Mouse (Mus musculus): ENCODE data around the gene Adra1d.

Adra1d gene

GRCm38 (mm10) chr2:131561891-131562585 lies at the start of gene Adra1d:
Adra1d (minus strand) TSS chr2:131562283.
- DNase-seq = peak; percentile 27

DNA sequence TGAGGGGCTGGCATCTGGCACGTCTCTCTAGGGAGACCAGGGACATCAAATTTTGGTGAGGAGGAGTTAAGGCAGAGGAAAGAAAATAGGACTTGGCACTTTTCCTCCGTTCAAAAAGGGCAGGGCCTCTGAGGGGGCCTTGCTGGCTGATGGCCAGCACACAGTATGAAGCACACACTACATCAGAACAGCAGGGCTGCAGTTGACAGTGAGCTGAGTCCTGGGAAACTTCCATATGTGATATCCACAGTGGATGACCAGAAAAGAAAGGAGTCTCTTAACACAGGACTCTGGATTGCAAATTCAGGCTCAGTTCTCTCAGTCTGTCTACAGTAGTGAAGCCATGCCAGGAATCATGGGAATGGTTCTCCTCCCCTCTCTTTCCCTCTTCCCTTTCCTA lies 39.8 kb upstream of the Adra1d start:
- no peak for DNase-seq

DNA sequence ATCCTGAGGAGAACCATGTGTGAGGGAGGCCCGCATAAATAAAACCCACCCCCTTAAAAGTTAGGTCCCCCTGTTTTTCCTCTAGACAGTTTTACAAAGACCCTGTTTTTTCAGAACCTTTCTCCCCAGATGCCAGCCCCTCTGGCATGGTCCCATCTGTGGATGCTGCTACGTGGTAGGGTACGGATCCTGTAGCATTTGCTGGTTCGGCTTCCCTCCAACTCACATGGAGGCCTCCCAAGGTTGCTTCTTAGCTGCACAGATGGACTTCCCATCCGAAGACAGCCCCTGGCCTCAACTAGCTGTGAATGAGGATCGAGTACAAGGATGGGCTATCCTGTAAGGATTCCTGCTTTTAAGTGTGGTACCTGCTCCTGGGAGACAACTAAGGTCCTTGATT lies 32.8 kb upstream of the Adra1d start:
- no peak for DNase-seq

DNA sequence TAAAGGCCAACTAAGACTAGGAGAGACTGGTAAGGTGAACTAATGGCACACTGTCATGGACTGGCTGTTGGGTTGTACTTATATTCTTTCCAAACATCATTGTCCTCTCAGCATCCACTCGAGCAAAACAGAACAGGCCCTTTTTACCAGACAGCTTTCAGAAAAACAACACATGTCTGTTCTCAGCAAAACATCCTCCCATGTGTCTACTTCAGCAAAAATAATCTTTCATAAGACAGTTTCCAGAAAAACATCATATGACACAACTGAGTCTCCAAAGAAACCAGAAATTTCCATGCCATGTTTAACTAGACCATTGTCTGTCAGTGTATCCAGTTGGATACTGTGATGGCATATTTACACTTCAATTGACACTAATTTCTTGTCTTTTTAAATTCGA lies 25.4 kb upstream of the Adra1d start:
- DNase-seq = no peak

- no peak for DNase-seq
Measured at GRCm38 (mm10) chr2:131581506-131581905, 19.4 kb upstream of the Adra1d start.

DNA sequence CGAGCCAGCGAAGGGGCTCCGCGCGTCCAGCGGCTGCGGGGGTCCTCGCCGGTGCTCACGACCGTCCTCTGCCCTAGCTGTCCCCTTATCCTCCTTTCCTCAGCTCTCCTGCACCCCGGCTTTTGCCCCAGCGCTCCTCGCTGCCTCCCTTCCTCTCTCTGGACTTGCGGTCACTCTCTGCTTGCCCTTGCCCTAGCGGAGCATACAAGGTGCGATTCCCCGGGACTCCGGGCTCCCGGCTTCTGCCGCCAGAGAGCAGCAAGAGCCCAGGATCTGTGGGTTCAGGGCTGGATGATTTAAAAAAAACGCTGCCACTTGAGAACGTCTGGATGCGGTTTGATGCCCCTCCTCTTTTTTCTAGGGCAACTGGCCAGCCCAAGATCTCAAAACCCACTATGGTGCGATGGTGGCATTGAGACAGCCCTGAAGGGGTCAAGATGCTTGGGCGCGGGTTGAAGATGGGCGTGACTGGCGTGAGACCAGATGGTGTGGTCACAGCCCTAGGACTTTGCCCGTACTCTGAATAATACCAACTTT lies 571 bp upstream of the Adra1d start:
- peak; percentile 65 for DNase-seq

DNA sequence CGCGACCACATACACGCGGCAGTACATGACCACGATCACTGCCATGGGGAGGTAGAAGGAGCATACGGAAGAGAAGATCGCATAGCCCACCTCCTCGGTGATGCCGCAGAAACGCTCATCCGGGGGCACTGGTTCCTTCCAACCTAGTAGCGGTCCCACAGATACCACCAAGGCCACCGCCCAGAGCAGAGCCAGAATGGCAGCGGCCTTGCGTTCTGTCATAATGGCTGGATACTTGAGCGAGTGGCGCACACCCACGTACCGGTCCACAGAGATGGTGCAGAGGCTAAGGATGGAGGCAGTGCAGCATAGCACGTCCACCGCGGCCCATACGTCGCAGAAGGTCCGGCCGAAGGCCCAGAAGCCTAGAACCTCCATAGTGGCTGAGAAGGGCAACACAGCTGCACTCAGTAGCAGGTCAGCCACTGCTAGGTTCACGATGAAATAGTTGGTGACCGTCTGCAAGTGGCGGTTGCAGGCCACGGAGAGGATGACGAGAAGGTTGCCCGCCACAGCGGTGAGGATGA lies 676 bp downstream of the Adra1d start:
- DNase-seq = no peak

DNA sequence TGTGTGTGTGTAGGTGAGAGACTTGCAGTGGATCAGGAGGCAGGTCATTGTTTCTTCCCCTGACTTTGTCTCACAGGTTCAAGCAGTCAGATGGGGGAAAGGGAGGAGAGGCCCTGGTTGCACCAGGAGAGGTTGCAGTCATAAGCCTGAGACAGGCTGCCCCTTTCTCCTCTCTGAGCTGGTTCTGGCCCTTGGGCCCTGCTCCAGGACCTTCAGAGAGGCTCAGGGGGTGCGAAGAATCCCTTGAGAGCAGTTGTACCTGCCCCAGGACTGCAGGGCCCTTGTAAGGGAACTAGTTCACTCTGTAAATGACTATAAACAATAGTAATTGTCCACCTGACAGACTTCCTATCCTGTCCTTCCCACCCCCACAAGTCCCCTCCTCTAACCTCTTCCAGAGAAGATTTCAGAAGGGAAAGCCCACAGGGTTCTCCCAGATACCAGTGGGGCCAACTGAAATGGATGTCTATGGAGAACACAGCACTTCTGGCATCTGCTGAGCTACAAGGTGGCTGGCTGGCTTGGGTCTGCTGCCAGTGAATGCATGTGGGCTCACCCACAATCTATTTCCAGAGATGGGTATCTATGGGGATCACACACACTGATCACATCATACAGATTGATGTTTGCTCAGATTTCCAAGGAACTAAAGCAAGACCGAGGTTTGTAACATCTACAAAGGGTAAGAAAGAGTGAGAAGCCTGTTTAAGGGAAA lies 1.7 kb downstream of the Adra1d start:
- no peak for DNase-seq

- no peak for DNase-seq
Measured at GRCm38 (mm10) chr2:131557896-131558295, 4.2 kb downstream of the Adra1d start.

- no peak for DNase-seq
Measured at GRCm38 (mm10) chr2:131552736-131553400, 9.2 kb downstream of the Adra1d start.

DNA sequence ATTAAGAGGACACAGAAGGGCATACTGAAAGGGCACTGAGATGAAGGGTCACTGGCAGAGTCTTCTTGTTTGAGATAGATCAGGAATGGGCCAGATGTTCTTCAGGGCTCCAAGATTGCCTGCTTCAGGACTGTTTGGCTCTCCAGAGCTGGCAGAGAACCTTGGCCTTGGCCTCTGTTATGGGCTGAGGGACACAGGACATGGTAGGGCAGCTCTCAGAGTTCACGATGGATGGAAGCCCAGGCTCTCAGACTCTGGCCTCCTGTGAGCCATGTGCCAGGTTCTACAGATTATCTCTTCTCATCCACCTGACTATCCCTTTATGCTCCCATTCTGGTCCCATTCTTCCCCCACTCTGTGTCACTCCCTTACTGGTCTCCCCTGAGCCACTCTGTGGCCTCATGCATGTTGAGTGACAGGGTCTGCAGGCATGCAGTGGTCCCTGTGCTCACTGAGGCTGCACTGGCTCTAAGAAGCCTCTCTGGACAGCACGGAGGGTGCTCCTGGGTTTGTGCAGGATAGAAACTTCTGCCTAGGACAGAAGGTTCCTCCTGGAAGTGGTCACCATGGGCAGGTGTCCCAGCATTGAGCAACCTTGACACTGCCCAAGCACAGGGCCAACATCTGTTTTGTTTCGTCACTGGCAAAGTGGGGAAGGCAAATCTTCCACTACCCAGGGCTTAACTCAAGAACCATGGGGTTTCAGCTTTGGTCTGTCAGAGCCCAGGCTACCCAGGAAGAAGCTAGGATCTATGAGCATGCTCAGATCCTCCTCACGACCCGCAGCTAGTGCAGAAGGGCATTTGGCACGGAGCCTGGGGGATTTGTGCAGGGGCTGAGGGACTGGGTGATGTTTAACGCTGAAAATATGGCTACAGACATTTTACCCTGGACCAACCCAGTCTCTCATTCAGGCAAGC lies 10.1 kb downstream of the Adra1d start:
- DNase-seq = no peak

- DNase-seq = no peak
Measured at GRCm38 (mm10) chr2:131550906-131551305, 11.2 kb downstream of the Adra1d start.

GRCm38 (mm10) chr2:131550474-131550873 lies 11.6 kb downstream of the Adra1d start:
- DNase-seq = no peak

GRCm38 (mm10) chr2:131549090-131549489 lies 13.0 kb downstream of the Adra1d start:
- DNase-seq = no peak

GRCm38 (mm10) chr2:131548330-131548729 lies 13.8 kb downstream of the Adra1d start:
- DNase-seq = no peak

- DNase-seq = no peak
Measured at GRCm38 (mm10) chr2:131546745-131547408, 15.2 kb downstream of the Adra1d start.

GRCm38 (mm10) chr2:131546308-131546700 lies 15.8 kb downstream of the Adra1d start:
- DNase-seq = no peak

DNA sequence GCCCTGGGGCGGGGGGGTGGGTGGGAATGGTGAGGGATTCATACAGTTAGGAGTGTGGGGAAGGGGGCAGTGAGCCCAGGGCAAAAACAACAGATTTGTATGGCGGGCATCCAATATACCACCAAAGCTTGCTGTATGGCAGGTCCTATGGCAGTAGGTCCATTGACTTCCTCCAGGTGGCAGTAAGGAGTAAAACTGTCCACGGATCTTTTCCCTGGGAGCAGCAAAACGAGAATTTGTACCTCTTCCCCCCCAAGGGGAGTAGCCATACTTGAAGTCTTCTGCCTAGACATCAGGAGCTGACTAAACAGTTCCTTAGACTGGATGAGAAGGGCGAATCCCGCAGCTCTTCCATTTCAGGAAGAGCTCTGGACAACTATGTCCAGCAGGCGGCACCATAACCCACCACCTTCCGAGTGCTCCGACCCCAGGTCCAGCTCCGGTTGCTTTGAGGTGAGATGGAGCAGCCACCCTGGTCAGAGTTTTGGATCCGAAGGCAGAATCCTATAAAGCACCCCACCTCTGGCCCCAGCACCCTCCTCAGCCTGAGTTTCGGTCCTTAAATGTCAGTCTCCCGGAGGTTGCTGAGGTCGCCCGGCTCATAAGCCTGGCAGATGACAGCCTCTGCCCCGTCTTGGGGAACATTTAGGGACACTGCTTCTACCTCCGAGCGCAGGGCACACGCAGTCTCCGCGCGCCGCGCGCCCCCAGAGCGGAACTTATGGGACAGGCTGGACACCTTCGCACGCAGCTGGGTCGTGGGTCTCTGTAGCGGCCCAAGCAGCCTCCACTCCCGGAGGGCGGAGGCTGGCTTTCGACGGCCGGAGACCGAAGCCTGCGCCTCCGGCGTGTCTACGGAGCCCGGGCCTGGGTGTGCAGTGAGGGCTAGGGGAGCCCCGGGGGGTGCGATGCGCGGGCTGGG lies 16.4 kb downstream of the Adra1d start:
- peak; percentile 74 for DNase-seq

DNA sequence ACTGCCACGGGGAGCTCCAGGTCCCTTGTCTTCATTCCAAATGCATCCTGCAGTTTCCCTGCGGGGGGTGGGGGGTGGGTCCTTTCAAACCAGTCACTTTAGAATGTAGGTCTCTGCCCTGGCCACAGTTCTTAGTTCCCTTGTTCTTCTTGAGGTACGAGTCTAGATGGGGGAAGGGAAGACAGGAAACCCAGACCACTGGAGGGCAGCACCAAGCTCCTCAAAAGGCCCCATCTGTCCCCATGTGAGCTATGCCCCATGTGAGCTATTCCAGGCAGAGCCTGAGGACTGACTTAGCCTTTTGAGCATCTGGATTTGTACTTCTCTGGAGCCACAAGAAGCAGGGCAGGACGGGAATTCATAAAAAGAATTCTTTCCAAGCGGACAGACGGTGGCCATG lies 19.6 kb downstream of the Adra1d start:
- no peak for DNase-seq

DNA sequence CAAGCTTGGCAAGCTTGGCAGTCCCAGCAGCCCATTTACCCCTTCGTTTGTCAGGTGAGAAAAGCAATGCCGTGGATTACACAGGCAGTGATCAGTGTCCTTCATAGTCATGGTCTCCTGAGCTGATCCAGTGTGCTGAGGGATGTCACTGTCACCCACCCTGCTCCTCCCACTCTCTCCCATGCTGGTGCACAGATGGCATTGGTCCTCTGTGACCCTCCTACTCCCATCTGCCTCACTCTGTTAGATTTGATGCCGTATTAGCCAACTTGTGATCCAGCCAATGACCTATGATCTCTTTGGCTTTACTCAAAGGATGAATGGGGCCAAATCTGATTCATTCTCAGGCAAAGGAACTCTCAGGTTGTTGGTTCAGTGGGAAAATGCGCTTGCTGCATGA lies 20.4 kb downstream of the Adra1d start:
- DNase-seq = no peak

DNA sequence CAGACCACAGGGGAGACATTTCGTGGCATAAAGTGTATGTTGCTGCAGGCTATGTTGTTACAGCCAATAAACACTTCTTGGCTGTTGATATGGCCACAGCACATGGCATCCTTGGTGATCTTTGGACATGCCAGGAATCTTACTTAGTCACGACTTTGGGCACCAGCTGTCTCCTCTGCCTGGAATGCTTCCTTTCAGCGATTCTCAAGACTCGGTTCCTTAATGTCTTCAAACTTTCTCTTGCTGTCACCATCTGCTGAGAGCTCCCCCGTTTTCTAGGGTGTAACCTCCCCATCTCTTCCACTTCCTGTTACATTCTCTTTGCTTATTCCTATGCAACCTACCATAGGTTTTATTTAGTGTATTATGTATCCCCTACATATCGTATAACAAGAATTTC lies 22.3 kb downstream of the Adra1d start:
- no peak for DNase-seq

Measured in kidney, adult 18-20 months (tissue).